Mouse (Mus musculus): ENCODE measurements around the gene Tia1.

Tia1 gene

GRCm38 (mm10) chr6:86385362-86386104 is 18.5 kb upstream of the Tia1 start:
- DNase-seq (ENCODE audit: low read depth in 1 of 2, low spot score in 2 of 2): no peak

GRCm38 (mm10) chr6:86387313-86387712 is 16.7 kb upstream of the Tia1 start:
- DNase-seq (ENCODE audit: low read depth in 1 of 2, low spot score in 2 of 2): no peak

GRCm38 (mm10) chr6:86388461-86388860 is 15.6 kb upstream of the Tia1 start:
- no peak for DNase-seq (ENCODE audit: low read depth in 1 of 2, low spot score in 2 of 2)

- DNase-seq (ENCODE audit: low read depth in 1 of 2, low spot score in 2 of 2): no peak
Observed at GRCm38 (mm10) chr6:86391326-86391725, 12.7 kb upstream of the Tia1 start.

- DNase-seq (ENCODE audit: low read depth in 1 of 2, low spot score in 2 of 2): no peak
Observed at GRCm38 (mm10) chr6:86393187-86393586, 10.8 kb upstream of the Tia1 start.

GRCm38 (mm10) chr6:86394078-86394720 is 9.8 kb upstream of the Tia1 start:
- no peak for DNase-seq (ENCODE audit: low read depth in 1 of 2, low spot score in 2 of 2)

- DNase-seq (ENCODE audit: low read depth in 1 of 2, low spot score in 2 of 2): no peak
Observed at GRCm38 (mm10) chr6:86395021-86395420, 9.0 kb upstream of the Tia1 start.

GRCm38 (mm10) chr6:86395969-86396368 is 8.1 kb upstream of the Tia1 start:
- no peak for DNase-seq (ENCODE audit: low read depth in 1 of 2, low spot score in 2 of 2)

- DNase-seq (ENCODE audit: low read depth in 1 of 2, low spot score in 2 of 2): peak in 1 of 2 experiments; percentile 59
Observed at GRCm38 (mm10) chr6:86396581-86397256, 7.3 kb upstream of the Tia1 start, which contains the start of gene Pcyox1. Gene Pcyox1, minus strand, starts transcription at chr6:86397154.

- no peak for DNase-seq (ENCODE audit: low read depth in 1 of 2, low spot score in 2 of 2)
Observed at GRCm38 (mm10) chr6:86397257-86397980, 6.6 kb upstream of the Tia1 start.

GRCm38 (mm10) chr6:86398986-86399385 is 5.0 kb upstream of the Tia1 start:
- DNase-seq (ENCODE audit: low read depth in 1 of 2, low spot score in 2 of 2): no peak

- DNase-seq (ENCODE audit: low read depth in 1 of 2, low spot score in 2 of 2): no peak
Observed at GRCm38 (mm10) chr6:86399995-86400394, 4.0 kb upstream of the Tia1 start.

GRCm38 (mm10) chr6:86400972-86401371 is 3.0 kb upstream of the Tia1 start:
- peak in 1 of 2 experiments; percentile 59 for DNase-seq (ENCODE audit: low read depth in 1 of 2, low spot score in 2 of 2)

- no peak for DNase-seq (ENCODE audit: low read depth in 1 of 2, low spot score in 2 of 2)
Observed at GRCm38 (mm10) chr6:86402681-86403607, 1.1 kb upstream of the Tia1 start.

- peak in 1 of 2 experiments; percentile 80 for DNase-seq (ENCODE audit: low read depth in 1 of 2, low spot score in 2 of 2)
Observed at GRCm38 (mm10) chr6:86403728-86404099, 305 bp upstream of the Tia1 start.

- DNase-seq (ENCODE audit: low read depth in 1 of 2, low spot score in 2 of 2): no peak
Observed at GRCm38 (mm10) chr6:86404996-86405395, 977 bp downstream of the Tia1 start.

- DNase-seq (ENCODE audit: low read depth in 1 of 2, low spot score in 2 of 2): no peak
Observed at GRCm38 (mm10) chr6:86406306-86406705, 2.3 kb downstream of the Tia1 start.

GRCm38 (mm10) chr6:86418711-86419110 is 14.7 kb downstream of the Tia1 start:
- no peak for DNase-seq (ENCODE audit: low read depth in 1 of 2, low spot score in 2 of 2)

- no peak for DNase-seq (ENCODE audit: low read depth in 1 of 2, low spot score in 2 of 2)
Observed at GRCm38 (mm10) chr6:86419239-86419638, 15.2 kb downstream of the Tia1 start.

GRCm38 (mm10) chr6:86420491-86420890 is 16.5 kb downstream of the Tia1 start:
- DNase-seq (ENCODE audit: low read depth in 1 of 2, low spot score in 2 of 2): no peak

All from monocyte, adult 2 months (primary cell).